Mouse (Mus musculus): Measurements from ENCODE around the gene Olfr316.

DNA sequence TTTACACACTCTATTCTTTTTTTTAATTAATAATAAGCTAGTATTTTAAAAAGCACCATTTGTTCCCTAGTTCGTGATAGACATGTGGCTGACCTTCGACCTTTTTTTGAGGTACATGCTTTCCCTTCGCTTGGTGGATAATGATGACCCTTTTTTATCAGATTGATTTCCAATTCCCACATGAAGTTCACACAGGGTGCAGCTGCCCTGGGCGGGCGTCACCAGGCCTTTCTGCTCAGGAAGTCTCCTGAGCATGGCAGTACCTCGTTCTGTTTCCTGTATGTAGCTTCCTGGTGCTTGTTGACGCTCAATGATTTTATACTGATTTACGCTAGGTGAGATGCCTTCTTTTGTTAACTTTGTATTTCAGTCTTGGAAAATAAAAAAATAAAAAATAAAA is 35.8 kb downstream of the Olfr316 start:
- TF ChIP-seq CTCF (IDR thresholded peaks at IDR 0.05; ENCODE audit: extremely low read depth, insufficient read depth, low read length) (no peak), POLR2A (IDR thresholded peaks at IDR 0.05; ENCODE audit: extremely low read depth, insufficient read depth, low read length) (no peak)
